Mouse (Mus musculus): ENCODE data around the gene Mslnl. TPM values are rescaled to one million over a fixed set of nuclear protein-coding genes. Genes with fewer than 3 reads are reported as not detected.
A peak's percentile ranks its signal among the peaks of the same experiment; 100 is the strongest.

Gene Mslnl
- total RNA-seq (2014; fragmentation: Nextera tagmentation) (not detected in 2 replicates), total RNA-seq (2017) (not detected in 2 replicates)

DNA sequence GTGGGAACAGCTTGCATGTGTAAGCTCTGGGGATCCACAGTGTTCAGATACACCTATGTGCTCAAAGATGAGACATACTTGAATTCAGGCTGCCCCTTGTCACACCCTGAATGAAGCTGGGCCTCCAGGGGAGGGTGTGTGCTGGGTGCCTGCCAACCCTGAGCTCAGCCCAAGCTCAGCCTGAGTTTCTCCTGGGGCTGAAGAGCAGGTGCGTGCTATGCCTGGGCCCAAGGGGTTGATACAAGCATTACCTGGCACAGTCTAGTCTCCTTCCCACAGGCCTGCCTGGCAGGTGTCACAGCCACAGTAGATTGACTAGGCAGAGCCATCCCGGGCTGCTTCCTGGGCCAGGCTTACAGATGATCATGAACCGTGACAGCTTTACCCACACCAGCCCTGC lies at the start of gene Mslnl:
Mslnl (plus strand) TSS at position 298 of the 400 bp plus-strand sequence.
- no peak for ATAC-seq (replicated peaks; ENCODE audit: low FRiP score, low TSS enrichment, poor library complexity, severe bottlenecking)

DNA sequence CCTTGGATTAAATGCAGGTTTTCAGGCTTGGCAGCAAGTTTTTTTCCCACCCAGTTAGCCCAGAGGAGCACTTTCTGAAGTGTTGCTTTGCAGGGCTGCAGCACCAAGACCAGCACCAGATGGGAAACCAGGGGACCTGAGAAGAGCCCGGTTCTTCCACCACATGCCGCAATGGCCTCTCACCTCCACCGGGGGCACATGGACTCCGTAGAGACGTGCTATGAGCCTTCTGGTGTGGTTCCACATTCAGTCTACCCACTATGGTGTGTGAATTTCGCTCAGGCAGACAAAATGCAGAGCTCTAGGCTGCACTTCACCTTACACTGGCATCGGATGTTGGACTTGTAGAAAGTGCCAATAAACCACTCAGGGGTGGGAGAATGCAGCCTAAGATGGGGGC lies 49.5 kb upstream of the Mslnl start:
- no peak for ATAC-seq (replicated peaks; ENCODE audit: low FRiP score, low TSS enrichment, poor library complexity, severe bottlenecking)

DNA sequence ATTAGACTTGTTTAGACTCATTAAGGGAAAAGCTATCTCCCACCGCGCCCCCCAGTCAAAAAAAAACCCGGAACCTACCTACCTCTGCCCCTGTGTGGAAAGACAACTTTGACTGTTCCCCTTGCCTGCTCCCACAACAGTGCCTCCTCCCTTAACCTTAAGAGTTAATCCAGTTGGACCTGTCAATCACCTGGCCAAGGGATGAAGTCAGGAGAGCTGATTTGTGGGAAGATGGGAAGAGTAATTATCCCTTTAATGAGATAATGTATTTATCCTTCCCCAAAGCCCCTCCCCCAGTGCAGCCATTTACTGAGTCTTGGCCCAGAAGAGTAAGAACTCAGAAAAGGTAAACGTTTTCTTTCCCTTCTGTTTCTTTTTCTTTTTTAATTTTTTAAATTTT lies 46.9 kb upstream of the Mslnl start:
- ATAC-seq (replicated peaks; ENCODE audit: low FRiP score, low TSS enrichment, poor library complexity, severe bottlenecking): no peak

DNA sequence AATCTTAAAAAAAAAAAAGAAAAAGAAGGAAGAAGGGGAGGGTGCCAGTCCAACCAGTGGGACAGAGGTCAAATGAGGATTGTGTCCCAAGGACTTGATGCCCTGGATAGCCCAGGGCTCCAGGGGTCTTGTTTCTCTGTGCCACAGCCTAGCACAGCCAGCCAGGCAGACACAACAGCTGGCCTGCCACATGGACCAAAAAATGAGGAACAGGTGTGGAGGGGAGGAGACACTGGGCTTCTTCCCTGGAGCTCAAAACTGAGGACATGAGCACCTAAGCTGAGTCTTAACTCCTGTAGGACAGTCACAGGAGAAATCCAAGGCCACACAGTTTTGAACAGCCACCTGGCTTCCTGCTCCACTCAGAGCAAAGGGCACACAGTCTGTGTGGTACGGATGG lies 39.6 kb upstream of the Mslnl start:
- no peak for ATAC-seq (replicated peaks; ENCODE audit: low FRiP score, low TSS enrichment, poor library complexity, severe bottlenecking)

DNA sequence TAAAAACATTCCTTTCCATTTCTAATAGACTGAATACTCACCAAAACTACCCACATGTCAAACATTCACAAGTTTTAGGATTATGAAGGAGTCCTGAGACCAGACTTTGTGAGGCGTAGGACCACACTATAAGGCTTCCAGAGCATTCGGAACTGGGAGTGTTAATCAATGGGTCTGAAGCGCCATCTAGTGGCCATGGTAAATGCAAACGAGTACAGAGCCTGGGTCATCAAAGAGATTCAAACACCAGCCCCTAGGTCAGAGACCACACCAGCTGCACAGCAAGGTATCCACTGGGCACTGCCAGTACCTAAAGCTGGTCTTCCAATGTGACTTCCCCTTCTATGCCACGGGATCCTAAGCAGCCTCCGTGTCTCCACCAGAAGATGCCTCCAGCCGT lies 37.4 kb upstream of the Mslnl start:
- peak; percentile 80 for ATAC-seq (replicated peaks; ENCODE audit: low FRiP score, low TSS enrichment, poor library complexity, severe bottlenecking)

DNA sequence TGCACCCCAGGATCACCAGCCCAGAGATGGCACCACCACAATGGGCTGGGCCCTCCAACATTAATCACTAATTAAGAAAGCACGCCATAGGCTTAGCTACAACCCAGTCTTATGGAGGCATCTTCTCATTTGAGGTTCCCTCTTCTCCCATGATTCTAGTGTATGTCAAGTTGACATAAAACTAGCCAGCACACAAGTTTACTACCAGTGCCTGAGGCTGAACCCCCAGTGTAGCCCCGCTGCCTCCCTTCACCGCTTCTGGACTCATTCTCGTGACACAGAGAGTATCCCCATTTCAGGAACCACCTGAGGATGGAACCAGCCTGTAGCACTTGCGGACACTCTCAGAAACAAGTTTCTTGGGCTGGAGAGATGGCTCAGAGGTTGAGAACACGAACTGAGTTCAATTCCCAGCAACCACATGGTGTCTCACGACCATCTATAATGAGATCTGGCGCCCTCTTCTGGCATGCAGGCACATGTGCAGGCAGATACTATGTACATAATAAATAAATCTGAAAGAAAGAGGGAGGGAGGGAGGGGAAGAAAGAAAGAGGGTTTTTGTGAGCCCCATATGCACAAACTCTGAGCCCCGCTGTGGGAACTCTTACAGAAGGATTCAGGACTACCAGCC lies 34.9 kb upstream of the Mslnl start:
- ATAC-seq (replicated peaks; ENCODE audit: low FRiP score, low TSS enrichment, poor library complexity, severe bottlenecking): no peak

DNA sequence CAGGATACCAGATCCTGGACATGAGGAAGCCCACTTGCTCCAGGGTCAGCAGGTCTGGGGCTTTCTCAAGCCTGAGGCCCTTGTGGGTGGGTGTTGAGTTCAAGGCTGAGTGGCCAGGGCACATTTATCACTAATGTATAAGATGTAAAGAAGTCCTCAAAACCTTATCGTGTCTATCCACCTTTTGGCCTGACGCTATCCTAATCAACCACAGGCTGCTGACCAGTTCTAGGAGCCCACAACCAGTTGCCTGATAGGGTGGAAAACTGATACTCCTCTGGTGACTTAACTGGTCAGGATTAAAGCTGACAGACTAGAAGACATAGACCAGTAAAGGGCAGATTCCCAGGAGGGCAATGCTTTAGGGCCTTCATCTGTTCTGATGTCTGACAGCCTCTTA lies 25.8 kb upstream of the Mslnl start:
- ATAC-seq (replicated peaks; ENCODE audit: low FRiP score, low TSS enrichment, poor library complexity, severe bottlenecking): no peak

DNA sequence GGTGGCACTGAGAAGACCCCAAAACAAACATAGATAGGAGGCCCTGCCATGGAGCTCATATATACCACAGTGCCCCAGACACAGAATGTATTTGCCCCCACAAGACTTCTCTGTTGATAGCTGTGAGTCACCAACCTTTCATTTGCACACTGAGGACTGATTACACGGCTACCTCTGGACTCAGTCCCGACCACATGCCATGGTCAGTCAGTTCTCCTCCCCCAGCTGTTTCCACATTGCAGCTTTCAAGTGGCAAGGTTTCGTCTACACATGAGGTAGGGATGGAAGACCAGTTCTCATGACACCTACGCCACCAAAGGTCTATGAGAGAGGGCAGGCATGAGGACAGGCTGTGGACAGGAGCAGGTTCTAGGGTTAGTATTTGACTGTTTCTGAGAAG lies 24.7 kb upstream of the Mslnl start:
- ATAC-seq (replicated peaks; ENCODE audit: low FRiP score, low TSS enrichment, poor library complexity, severe bottlenecking): no peak

DNA sequence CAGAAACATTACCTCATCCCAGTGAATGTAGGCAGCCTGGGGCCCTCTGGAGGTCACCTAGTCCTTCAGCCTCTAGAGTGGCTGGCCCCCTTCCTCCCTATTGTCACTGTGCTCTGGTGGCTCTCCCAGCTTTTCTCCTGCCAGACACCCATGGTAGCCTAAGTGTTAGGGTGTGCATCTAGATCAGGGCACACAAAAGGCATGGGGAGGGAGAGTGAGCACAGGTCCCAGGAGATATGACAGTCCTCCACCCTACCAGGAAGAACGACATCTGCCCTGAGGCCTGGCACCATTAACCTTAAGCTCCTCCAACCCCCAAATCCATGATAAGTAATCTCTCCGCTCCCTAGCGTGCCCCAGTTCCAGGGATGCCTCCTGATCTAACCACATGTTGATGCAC lies 20.2 kb upstream of the Mslnl start:
- no peak for ATAC-seq (replicated peaks; ENCODE audit: low FRiP score, low TSS enrichment, poor library complexity, severe bottlenecking)

DNA sequence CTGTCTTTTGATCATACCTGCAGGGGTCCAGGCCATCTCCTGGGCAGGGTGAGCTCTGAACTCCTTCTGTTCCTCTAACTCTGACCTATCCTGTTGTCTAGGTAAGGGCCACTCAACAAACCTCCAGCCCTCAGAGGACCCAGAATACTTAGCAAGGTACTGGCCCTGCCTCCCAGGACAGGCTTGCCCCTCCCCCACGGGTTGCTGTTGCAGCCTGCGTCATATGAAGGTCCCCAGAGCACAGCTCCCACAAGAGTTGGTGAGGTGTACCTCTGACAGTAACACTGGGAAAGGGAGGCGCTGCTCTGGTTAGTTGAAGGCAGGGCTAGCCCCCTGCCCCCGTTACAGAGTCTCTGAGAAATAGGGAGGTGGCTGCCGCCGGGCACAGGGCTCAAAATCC lies 19.7 kb upstream of the Mslnl start:
- ATAC-seq (replicated peaks; ENCODE audit: low FRiP score, low TSS enrichment, poor library complexity, severe bottlenecking): no peak

DNA sequence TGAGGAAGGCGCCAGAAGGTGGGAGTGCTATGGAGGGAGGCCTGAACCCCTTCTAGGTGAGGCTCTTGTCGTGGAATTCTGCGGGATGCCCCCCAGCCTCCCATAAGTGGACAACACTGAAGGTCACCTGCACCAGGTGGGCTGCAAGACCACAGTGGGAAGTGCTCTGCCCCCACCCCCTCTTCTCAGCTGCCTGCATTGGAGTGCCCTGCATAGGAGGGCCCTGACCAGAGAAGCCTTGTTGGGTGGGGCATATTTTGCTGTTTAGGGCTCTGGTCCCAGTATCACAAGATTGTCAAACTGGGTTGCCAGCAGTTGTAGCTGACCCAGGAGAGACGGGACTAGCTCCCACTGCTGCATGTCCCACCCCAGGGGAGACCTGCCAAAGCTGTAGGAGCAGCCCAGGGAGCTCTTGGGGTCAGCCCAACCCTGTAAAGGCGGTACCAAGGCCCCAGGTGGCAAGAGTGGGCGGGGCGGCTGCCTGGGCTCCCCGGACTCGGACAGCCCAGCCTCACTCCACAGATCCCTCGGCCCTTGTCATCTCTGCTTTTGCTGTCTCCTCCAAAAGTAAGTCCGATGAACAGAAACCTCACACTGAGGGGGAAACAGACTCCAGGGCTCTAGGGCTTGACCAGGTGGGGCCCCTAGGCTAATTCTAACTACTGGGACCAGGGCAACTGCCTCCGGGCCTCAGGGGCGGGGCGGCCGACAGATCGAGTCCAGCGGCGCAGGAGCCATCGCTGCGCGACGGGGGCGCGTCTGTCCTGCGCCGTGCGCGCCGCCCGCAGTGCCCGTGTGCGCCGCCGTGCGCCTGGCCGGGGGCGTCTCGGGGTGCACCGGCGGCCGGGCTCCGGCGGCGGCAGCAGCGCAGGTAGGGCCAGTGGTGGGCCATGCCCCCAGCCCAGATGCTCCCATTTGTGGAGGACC lies 18.9 kb upstream of the Mslnl start, which contains the start of gene Gng13:
Gng13 (plus strand) TSS at position 461 of the 927 bp plus-strand sequence.
- ATAC-seq (replicated peaks; ENCODE audit: low FRiP score, low TSS enrichment, poor library complexity, severe bottlenecking): no peak

DNA sequence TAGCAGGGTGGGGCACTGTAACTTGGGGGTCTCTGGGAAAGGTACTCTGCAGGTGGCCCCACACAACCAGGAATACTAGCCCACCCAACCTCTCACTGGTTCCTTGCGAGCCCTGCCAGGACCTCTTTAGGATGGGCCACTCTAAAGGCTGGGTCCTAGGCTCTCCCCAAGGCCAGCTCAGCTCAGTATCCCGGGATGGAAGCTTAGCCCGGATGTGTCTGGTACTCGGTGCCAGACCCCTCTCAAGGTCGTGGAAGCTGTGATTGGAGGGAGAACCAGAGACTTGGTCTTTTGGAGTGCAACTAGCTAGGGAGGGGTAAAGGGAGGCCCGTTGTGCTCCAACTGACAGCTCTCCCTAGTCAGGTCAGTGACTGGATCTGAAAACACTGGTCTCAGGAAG lies 18.2 kb upstream of the Mslnl start:
- ATAC-seq (replicated peaks; ENCODE audit: low FRiP score, low TSS enrichment, poor library complexity, severe bottlenecking): no peak

DNA sequence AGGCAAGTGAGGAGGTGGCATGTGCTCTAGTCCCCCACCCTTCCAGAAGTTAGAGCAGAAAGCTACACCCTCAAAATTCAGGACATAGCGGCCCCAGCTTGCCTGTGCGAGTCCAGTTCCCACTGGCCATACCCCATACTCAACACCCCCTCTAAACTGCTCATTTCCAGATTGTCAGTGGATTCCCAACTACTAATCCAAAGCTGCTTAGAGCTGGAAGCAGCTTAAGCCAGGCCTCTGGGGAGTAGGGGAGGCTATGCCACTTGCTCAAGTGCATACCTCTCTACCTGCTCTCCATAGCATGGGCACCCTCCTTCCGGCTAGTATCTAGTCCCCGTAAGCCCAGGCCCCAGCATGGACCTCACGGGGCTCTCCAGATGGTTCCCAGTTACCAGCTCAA lies 14.4 kb upstream of the Mslnl start:
- ATAC-seq (replicated peaks; ENCODE audit: low FRiP score, low TSS enrichment, poor library complexity, severe bottlenecking): no peak

DNA sequence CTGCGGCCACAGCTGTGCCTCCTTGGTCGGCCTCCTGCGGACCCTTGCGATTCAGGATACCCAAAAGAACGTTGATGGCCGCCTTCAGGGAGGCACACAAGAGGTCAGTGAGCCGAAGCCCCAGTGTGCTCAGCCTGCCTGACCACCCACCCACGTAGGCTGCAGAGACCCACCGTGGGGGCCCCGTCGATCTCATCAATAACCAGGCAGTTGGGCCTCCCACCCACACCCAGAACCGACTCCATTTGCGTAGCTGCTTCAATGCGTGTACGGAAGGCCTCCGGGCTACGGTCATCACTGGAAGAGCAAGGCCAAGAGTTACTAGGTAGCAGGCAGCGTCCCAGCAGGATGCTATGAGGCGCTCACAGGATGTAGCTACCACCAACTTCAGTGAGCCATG lies 12.4 kb upstream of the Mslnl start:
- no peak for ATAC-seq (replicated peaks; ENCODE audit: low FRiP score, low TSS enrichment, poor library complexity, severe bottlenecking)

DNA sequence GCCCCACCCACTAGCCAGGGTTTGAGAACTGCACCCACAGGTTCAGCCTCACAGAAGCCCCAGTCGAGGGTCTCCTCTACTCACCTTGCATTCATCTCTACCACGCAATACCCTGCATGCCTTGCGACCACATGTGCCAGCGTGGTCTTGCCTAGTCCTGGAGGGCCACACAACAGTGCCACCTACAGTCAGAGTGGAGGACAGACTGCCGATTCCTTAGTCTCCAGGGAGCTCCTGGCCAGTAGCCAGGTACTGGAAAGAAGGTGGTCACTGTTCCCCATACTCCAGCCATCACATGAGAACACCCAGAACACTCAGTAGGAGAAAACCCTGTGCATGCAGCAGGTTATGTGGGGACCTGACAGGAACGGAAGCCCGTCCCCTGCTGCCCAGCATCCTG lies 11.9 kb upstream of the Mslnl start:
- ATAC-seq (replicated peaks; ENCODE audit: low FRiP score, low TSS enrichment, poor library complexity, severe bottlenecking): no peak

DNA sequence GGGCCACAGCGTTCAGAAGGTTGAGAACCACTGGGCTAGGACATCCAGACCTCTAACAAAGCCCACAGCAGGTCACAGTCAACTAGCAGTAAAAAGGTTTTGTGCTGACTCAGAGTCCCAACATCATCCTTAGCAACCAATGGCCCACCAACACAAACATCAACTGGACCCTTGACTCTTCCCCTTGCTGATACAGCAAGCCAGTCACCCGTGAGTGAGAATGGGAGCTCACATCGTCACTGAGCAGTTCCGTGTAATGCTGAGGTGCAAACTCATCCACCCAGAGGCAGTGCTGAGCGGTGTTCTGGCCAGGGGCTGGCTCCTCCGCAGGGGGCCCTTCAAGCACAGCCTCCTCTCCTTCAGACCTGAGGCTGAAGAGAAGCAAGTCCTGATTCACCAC lies 10.6 kb upstream of the Mslnl start:
- no peak for ATAC-seq (replicated peaks; ENCODE audit: low FRiP score, low TSS enrichment, poor library complexity, severe bottlenecking)

DNA sequence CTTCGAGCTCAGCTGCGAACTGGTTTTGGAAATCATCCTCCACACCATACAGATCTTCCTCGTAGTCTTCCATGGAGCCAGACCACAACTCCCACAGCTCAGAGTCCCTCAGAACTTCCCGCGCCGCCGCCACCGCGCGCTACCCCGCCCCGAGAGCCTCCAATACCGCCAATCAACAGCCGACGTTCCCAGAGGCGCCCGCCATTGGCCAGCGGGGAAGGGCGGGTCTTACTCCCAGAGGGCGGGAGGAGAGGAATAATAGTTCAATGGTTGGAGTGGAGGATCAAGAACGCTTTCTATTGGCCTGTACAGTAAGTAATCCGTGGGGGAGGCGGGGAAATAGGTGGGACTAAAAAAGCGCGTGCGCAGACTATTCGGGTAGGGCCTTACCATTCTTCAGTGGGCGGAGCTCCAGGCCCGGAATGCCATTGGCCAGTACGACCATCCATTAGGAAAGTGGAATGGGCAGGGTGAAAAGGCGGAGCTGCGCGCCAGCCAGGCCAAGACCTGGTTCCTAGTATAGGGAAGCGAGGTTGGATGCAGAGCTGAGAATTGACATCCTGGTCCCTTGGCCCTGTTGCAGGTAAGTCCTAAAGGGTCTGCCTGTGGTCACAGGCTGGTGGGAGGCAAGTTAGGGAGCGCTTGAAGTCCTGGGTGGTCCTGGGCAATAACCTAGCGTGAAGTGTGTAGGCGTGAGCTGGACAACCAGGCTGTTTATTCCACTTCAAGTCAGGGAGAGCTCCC lies 8.4 kb upstream of the Mslnl start, which contains the start of the genes Chtf18 and Rpusd1:
Chtf18 (minus strand) TSS at position 155 of the 744 bp plus-strand sequence.
Rpusd1 (plus strand) TSS at position 406 of the 744 bp plus-strand sequence.
- ATAC-seq (replicated peaks; ENCODE audit: low FRiP score, low TSS enrichment, poor library complexity, severe bottlenecking): peak; percentile 95

DNA sequence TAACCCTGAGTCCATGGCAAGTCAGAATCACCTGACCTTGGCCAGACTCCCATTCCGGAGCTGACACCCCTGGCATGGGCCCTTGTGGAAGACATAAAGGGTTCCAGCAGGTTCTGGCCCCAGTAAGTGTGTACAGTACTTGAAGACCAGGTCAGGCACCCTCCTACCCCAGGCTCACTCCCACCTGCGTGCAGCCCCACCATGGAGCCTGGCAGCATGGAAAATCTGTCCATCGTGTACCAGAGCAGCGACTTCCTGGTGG lies 7.9 kb upstream of the Mslnl start:
- ATAC-seq (replicated peaks; ENCODE audit: low FRiP score, low TSS enrichment, poor library complexity, severe bottlenecking): no peak

DNA sequence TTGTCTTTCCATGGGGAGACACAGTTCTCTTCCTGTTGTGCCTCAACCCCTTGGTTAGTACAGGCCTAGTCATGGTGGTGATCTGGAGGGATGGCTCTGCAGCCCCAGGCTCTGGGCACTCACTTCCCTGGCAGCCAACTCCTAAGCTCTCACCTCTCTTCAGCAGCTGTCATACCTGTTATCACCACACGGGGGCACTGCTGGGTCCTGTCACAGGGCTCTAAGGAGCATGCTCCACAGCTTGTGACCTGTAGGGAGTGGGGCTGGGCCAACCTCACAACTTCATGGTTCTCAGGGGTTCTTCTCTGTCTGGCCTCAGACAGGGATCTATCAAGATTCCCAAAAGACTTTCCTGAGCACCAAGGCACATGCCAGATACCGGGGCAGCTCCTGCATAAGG lies 3.8 kb upstream of the Mslnl start:
- peak; percentile 24; the same call in 1 of the 2 replicates for ATAC-seq (replicated peaks; ENCODE audit: low FRiP score, low TSS enrichment, poor library complexity, severe bottlenecking)

DNA sequence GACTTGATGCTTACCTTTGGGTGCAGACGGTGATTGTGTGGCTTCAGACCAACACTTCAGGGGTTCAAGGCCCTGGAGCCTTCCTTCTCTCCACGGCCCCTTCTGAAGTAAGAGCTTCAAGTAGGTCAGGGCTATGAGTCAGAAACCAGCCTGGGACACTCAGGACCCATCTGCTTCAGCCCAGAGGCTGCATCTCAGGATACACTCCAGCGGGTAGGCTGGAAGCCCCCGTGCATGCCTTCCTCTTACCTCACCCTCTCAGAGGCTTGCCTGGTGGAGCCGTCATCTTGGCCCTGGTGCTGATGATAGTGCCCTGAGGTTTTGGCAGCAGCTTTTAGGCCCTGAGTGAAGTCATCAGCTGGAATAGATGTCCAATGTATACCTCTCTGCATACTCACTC lies 596 bp upstream of the Mslnl start:
- ATAC-seq (replicated peaks; ENCODE audit: low FRiP score, low TSS enrichment, poor library complexity, severe bottlenecking): no peak
